Mouse (Mus musculus): ENCODE results near the gene Ank. TPM values are rescaled to one million over a fixed set of nuclear protein-coding genes. Genes with fewer than 3 reads are reported as not detected.

Gene Ank
- polyA plus RNA-seq, 1 experiment, result not detected

DNA sequence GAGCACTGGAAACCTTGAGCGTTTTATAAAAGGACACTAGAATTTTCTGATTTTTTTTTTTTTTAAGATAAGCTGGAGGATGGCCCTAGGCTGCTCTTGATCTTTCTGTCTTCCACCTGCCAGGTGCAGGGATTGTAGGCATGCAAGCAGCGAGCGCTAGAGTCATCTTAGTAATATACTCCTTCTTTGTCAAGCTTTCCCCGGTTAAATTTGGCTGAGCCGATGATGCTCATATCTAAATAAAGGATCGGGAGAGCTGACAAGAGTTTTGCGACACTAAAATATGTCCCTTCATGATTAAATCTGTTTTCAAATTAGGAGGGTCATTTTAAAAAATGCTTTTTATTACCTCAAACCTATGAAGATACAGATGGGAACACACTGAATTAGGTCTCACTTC, 69.7 kb downstream of the Ank start:
- no peak overlapping the region for H3K4me3 ChIP-seq (ENCODE audit: insufficient read depth, low read depth, low read length)
- H3K4me1 ChIP-seq (ENCODE audit: control insufficient read depth, insufficient read depth, low read length), result peaks cover 33% of the 10 kb centered on the region
- TF ChIP-seq CTCF (IDR thresholded peaks at IDR 0.05; ENCODE audit: insufficient read depth, low read depth, low read length) (no peak), POLR2A (IDR thresholded peaks at IDR 0.05; ENCODE audit: insufficient read depth, low read depth, low read length) (no peak)
- WGBS, result 36% methylated on average over 7 of the region's 7 CpGs
- peak overlapping the region; percentile 55; the same call in 1 of the 2 replicates for H3K27ac ChIP-seq (ENCODE audit: insufficient read depth, low read depth, low read length)

DNA sequence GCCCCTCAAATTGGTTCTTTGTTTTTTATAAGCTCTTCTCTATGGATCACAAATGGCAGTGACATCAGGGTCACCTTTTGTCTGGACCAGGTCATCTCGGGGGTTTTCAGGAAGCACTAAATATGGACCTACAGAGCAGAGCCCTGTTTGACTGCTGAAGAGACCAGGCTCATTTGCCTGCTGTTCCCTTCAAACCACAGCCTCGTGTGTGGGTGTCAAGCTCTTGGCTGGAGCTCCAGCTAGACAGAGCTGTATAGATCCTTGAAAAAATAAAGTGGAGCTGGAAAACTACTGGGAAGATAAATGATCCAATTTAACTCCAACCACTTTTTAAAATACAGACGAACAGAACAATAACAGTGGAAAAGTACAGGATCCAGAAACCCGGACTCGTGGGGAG, 70.3 kb downstream of the Ank start:
- 9% methylated on average over 5 of the region's 5 CpGs for WGBS
- Histone ChIP-seq H3K27ac (ENCODE audit: insufficient read depth, low read depth, low read length) (peak overlapping the region; percentile 81), H3K4me1 (ENCODE audit: control insufficient read depth, insufficient read depth, low read length) (peaks cover 33% of the 10 kb centered on the region), H3K4me3 (ENCODE audit: insufficient read depth, low read depth, low read length) (no peak overlapping the region)
- TF ChIP-seq CTCF (IDR thresholded peaks at IDR 0.05; ENCODE audit: insufficient read depth, low read depth, low read length) (no peak), POLR2A (IDR thresholded peaks at IDR 0.05; ENCODE audit: insufficient read depth, low read depth, low read length) (no peak)

DNA sequence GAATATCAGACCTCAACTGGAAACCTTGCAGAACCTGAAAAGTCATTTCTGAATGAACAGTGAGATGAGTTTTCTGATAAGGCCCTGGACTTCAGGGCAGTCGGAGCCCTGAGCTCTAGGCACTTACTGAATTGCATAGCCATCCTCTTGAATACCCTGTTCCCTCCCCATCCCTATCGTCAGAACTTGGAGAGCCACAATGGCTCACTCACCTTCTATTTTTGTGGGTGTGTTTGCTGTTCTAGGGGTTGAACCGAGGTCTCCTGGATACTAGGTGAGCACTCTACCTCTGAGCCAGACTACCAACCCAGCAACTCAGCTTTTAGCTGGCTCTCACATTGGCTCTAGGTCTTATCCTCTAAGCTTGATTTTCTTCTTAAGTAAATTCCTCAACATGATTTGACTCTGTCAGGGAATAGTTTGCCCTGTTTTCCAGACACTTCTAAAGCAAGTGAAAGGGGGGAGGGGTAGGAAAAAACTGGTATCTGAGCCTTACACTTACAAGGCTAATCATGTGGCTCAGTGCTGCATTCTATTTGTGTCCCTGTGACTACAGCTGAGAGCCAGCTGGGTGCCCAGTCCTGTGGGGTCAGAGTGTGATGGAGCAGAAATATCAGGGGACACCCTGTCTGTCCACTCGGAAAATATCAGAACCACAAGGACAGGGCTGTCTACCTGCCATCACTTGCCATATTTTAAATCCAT, 71.2 kb downstream of the Ank start:
- peak overlapping the region; percentile 80 for H3K27ac ChIP-seq (ENCODE audit: insufficient read depth, low read depth, low read length)

DNA sequence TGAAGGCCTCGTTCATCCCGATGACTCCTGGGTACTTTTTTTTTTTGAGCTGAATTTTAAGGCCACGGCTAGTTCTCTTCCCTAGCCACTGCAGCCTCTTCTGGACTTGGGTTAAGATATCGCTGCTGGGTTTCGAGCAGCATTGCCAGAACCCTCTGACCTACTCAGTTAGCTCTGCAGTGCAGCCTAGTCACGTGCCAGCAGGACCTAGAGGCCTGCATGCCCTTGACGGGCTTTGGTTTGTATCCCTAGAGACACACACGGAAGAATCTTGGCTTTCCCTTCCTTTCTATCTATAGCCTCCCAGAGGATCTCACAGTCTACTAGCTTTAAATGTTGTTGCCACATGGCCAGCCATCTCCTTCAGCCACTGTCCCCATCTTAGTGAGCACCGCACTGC, 73.3 kb downstream of the Ank start:
- WGBS, result 80% methylated on average over 9 of the region's 9 CpGs
- Histone ChIP-seq H3K4me1 (ENCODE audit: control insufficient read depth, insufficient read depth, low read length) (peaks cover 28% of the 10 kb centered on the region), H3K4me3 (ENCODE audit: insufficient read depth, low read depth, low read length) (no peak overlapping the region), H3K27ac (ENCODE audit: insufficient read depth, low read depth, low read length) (no peak overlapping the region)
- TF ChIP-seq POLR2A (IDR thresholded peaks at IDR 0.05; ENCODE audit: insufficient read depth, low read depth, low read length) (no peak), CTCF (IDR thresholded peaks at IDR 0.05; ENCODE audit: insufficient read depth, low read depth, low read length) (no peak)

More for the DNA sequence above, 71.2 kb downstream of the Ank start:
- WGBS, result 63% methylated on average over 4 of the region's 4 CpGs
- H3K4me1 ChIP-seq (ENCODE audit: control insufficient read depth, insufficient read depth, low read length), result peaks cover 33% of the 10 kb centered on the region
- TF ChIP-seq CTCF (IDR thresholded peaks at IDR 0.05; ENCODE audit: insufficient read depth, low read depth, low read length) (no peak), POLR2A (IDR thresholded peaks at IDR 0.05; ENCODE audit: insufficient read depth, low read depth, low read length) (no peak)
- no peak overlapping the region for H3K4me3 ChIP-seq (ENCODE audit: insufficient read depth, low read depth, low read length)

DNA sequence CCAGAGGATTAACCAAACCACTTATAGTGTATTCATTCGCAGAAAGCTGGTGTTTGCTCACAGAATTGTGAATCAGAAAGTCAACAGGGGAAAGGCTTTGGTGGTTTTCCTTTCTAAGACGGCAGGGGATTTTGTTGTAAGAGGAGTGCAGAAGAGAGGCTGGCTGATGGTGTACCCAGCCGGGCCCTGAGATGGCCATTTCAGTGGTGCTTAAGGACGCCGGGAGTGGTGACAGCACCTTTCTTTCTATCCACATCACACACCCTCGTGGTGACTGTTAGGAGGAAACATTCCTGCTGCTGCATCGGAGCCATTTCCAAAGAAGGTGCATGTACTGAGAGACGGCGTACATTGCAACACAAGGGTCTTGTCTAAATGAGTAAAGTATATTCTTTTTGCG, 78.7 kb downstream of the Ank start:
- WGBS, result 89% methylated on average over 10 of the region's 10 CpGs
- H3K4me3 ChIP-seq (ENCODE audit: insufficient read depth, low read depth, low read length), result no peak overlapping the region
- H3K27ac ChIP-seq (ENCODE audit: insufficient read depth, low read depth, low read length), result no peak overlapping the region
- TF ChIP-seq POLR2A (IDR thresholded peaks at IDR 0.05; ENCODE audit: insufficient read depth, low read depth, low read length), result no peak
- TF ChIP-seq CTCF (IDR thresholded peaks at IDR 0.05; ENCODE audit: insufficient read depth, low read depth, low read length), result no peak
- H3K4me1 ChIP-seq (ENCODE audit: control insufficient read depth, insufficient read depth, low read length), result peaks cover 14% of the 10 kb centered on the region

DNA sequence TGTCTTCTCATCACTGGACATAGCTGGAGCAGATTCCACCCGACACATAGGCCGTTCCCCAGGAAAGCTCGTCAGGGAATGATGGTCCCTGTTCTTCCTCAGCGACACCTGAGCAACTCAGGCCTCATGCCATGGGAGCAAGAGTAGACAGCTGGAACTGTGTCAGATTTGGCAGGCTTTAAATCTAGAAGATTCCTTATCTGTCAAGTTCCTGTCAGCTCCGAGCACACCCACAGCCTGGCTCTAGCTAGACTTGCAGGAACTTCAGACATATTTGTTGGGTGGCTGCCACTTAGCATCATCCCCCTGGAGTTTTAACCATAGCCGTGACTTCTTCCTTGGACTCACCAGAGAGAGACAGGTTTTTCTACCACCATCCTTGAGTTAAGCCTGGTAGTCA, 81.6 kb downstream of the Ank start:
- H3K4me1 ChIP-seq (ENCODE audit: control insufficient read depth, insufficient read depth, low read length), result peaks cover 32% of the 10 kb centered on the region
- 89% methylated on average over 6 of the region's 6 CpGs for WGBS

DNA sequence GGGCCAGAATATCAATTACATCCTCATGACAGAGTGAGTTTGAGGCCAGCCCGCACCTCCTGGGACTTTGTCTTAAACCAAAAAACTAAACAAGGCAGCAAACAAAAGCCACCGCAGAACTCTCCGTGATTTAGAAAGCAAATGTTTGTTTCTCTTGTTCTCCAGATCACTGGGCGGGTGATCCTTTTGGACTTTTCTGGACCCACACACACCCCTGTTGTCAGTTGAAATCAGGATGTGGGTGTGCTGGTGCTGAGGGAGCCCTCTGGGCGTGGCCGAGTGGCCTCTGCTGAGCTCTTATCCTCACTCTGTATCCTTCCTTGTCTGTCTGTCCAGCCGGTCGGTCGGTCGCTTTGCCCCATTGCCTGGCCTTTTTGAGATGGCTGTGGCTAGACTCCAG, 82.6 kb downstream of the Ank start:
- 82% methylated on average over 10 of the region's 10 CpGs for WGBS
- Histone ChIP-seq H3K4me1 (ENCODE audit: control insufficient read depth, insufficient read depth, low read length) (peaks cover 32% of the 10 kb centered on the region), H3K4me3 (ENCODE audit: insufficient read depth, low read depth, low read length) (no peak overlapping the region), H3K27ac (ENCODE audit: insufficient read depth, low read depth, low read length) (no peak overlapping the region)
- TF ChIP-seq POLR2A (IDR thresholded peaks at IDR 0.05; ENCODE audit: insufficient read depth, low read depth, low read length), result no peak
- no peak for TF ChIP-seq CTCF (IDR thresholded peaks at IDR 0.05; ENCODE audit: insufficient read depth, low read depth, low read length)

More for the DNA sequence above, 81.6 kb downstream of the Ank start:
- TF ChIP-seq POLR2A (IDR thresholded peaks at IDR 0.05; ENCODE audit: insufficient read depth, low read depth, low read length) (no peak), CTCF (IDR thresholded peaks at IDR 0.05; ENCODE audit: insufficient read depth, low read depth, low read length) (no peak)
- Histone ChIP-seq H3K27ac (ENCODE audit: insufficient read depth, low read depth, low read length) (no peak overlapping the region), H3K4me3 (ENCODE audit: insufficient read depth, low read depth, low read length) (no peak overlapping the region)

DNA sequence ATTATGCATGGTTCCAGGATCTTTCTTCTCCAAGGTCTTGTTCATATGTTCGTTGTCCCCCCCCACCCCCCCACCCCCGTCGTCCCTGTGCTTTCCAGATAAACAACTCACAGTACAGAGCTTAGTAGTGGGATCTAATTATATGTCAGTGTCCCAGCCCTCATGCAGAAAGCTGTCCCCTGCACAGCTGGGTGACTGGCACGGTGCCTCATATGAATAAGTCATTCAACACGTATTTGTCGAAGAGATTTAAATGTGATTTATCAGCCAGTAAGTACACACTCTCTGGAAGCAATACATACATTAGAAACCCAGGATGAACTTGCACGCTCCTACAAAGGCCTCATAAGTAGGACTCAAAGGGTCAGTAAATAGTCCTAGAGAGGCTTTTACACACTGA, 83.4 kb downstream of the Ank start:
- WGBS, result 35% methylated on average over 7 of the region's 7 CpGs
- H3K4me3 ChIP-seq (ENCODE audit: insufficient read depth, low read depth, low read length), result no peak overlapping the region
- TF ChIP-seq POLR2A (IDR thresholded peaks at IDR 0.05; ENCODE audit: insufficient read depth, low read depth, low read length) (no peak), CTCF (IDR thresholded peaks at IDR 0.05; ENCODE audit: insufficient read depth, low read depth, low read length) (no peak)
- H3K27ac ChIP-seq (ENCODE audit: insufficient read depth, low read depth, low read length), result no peak overlapping the region
- H3K4me1 ChIP-seq (ENCODE audit: control insufficient read depth, insufficient read depth, low read length), result peaks cover 35% of the 10 kb centered on the region

DNA sequence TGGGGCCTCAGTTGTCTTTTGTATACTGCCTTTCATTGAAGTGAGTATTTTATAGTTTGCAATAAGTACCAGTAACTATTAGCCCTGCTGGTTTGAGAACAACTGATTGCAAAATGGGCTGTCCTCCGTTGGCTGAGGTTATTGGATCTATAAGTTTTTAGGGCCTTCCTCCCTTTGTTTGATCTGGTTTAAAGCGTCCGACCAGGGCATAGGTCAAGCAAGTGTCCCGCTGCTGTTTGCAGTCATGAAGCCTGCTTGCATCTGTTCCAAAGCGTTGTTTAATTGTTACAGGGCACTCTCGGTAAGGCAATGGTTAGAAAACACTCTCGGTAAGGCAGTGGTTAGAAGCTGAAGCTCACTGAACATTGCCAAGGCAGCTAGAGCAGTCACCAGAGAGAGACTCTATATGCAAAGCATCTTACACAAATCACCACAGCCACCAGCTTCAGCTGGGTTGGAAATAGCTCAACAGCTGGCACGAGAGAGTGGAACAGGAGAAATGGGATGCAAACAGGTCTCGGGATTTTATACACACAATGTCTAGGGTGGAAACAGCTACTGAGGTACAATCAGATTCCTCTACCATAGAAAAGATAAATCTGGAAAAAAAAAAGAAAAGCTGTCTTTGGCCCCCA, 84.0 kb downstream of the Ank start:
- TF ChIP-seq POLR2A (IDR thresholded peaks at IDR 0.05; ENCODE audit: insufficient read depth, low read depth, low read length) (no peak), CTCF (IDR thresholded peaks at IDR 0.05; ENCODE audit: insufficient read depth, low read depth, low read length) (no peak)
- H3K27ac ChIP-seq (ENCODE audit: insufficient read depth, low read depth, low read length), result no peak overlapping the region
- peaks cover 33% of the 10 kb centered on the region for H3K4me1 ChIP-seq (ENCODE audit: control insufficient read depth, insufficient read depth, low read length)
- 56% methylated on average over 9 of the region's 9 CpGs for WGBS
- H3K4me3 ChIP-seq (ENCODE audit: insufficient read depth, low read depth, low read length), result no peak overlapping the region

All from olfactory bulb, adult 2 months (tissue).